Mouse (Mus musculus) hindbrain, embryonic 13.5 days (tissue): ENCODE measurements around the gene Dbt. TPM values are rescaled to one million over a fixed set of nuclear protein-coding genes. Genes with fewer than 3 reads are reported as not detected.

Source experiments
- ATAC-seq: fragments of 200-750 bp; cut with Nextera tagmentation; 2 replicates; pipeline ENCODE4 v1.8.0; 2017; ENCODE audit warnings: moderate TSS enrichment; ENCODE audit not compliant: low FRiP score
- H3K27ac ChIP-seq: fragments of 300-500 bp; sonication (generic); 2 replicates; pipeline ENCODE4 v1.5.1; 2015; ENCODE audit warnings: inconsistent platforms, mild to moderate bottlenecking, moderate library complexity
- H3K27me3 ChIP-seq: fragments of 300-500 bp; sonication (generic); 2 replicates; pipeline ENCODE4 v1.6.1; 2015; ENCODE audit warnings: mild to moderate bottlenecking, inconsistent platforms
- H3K36me3 ChIP-seq: fragments of 300-500 bp; sonication (generic); 2 replicates; pipeline ENCODE4 v1.6.1; 2015; ENCODE audit warnings: mild to moderate bottlenecking, inconsistent platforms
- H3K4me1 ChIP-seq: fragments of 300-500 bp; sonication (generic); replicated peaks from 2 replicates; pipeline ENCODE4 v1.6.1; 2015; ENCODE audit warnings: inconsistent platforms
- H3K4me2 ChIP-seq: fragments of 300-500 bp; sonication (generic); 2 replicates; pipeline ENCODE4 v1.6.1; 2015; ENCODE audit warnings: inconsistent platforms, mild to moderate bottlenecking, moderate library complexity
- H3K4me3 ChIP-seq: fragments of 300-500 bp; sonication (generic); 2 replicates; pipeline ENCODE4 v1.5.1; 2015; ENCODE audit warnings: mild to moderate bottlenecking, inconsistent platforms
- H3K9ac ChIP-seq: fragments of 300-500 bp; sonication (generic); 2 replicates; pipeline ENCODE4 v1.6.1; 2015; ENCODE audit warnings: mild to moderate bottlenecking, inconsistent platforms
- H3K9me3 ChIP-seq: fragments of 300-500 bp; sonication (generic); 2 replicates; pipeline ENCODE4 v1.6.1; 2016; ENCODE audit warnings: inconsistent platforms
- WGBS: fragments of 180-500 bp; shearing (Covaris S2); methylation state at CpG from one replicate; pipeline ENCODE4 v1.1.7; 2015; 5-methylcytosine and 5-hydroxymethylcytosine counted together
- polyA plus RNA-seq: library from polyadenylated mRNA; unstranded; fragments of >200 nt; fragmentation: Nextera tagmentation; extraction: Ambion mirVana; gene quantifications from 2 replicates; pipeline ENCODE4 v1.2.1, GENCODE M21; 2015

Dbt gene
- polyA plus RNA-seq, 1 experiment from 2014 or later: 11.8 TPM

DNA sequence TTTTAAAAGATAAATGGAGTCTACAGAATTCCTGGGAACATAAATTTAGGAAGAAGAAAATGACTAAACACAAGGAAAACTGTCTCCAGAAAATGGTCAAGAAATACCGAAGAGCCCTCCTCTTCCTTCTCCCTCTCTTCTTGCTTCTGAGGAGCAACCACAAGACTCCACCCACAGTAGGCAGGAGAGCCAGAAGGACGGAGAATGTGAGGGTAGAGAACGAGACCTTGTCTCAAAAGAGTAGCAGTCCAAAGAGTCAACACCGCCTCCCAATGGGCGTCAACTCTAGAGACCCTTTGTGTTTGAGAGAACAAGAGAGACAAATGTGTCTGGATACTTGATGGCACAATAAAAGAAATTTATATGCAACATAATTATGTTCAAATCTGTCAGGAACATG, 19.2 kb upstream of the Dbt start:
- H3K36me3 ChIP-seq: peaks cover 92% of the 10 kb centered on the region

DNA sequence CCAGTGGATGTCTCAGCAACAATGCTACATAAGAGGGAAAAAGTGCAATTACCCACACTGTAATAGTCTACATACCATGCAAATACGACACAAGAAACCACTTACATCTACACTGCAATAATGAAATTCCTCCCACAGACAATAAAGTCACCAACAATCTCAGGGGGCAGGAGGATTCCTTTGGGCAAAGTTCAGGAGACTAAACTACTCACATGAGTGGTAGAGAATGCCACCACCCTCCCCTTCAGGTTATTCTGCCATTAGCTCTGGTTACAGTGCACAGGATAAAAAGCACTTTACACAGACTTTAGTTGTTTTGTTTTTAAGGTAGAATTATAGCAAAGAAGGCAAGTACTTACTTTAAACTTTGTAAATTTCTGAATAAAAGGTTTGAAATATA, 17.2 kb upstream of the Dbt start:
- H3K9ac ChIP-seq: no peak overlapping the region
- H3K36me3 ChIP-seq: peaks cover 92% of the 10 kb centered on the region
- no peak overlapping the region for H3K4me3 ChIP-seq
- no peak for ATAC-seq
- H3K27ac ChIP-seq: no peak overlapping the region
- no peak overlapping the region for H3K4me2 ChIP-seq
- no peaks in the 10 kb centered on the region for H3K27me3 ChIP-seq
- H3K4me1 ChIP-seq: no peaks in the 10 kb centered on the region
- no peaks in the 10 kb centered on the region for H3K9me3 ChIP-seq
- 88% methylated on average over 1 of the region's 1 CpGs for WGBS

More for the DNA sequence above, 19.2 kb upstream of the Dbt start:
- Histone ChIP-seq H3K27ac (no peak overlapping the region), H3K9me3 (no peaks in the 10 kb centered on the region), H3K4me2 (no peak overlapping the region), H3K4me3 (no peak overlapping the region), H3K27me3 (no peaks in the 10 kb centered on the region), H3K4me1 (no peaks in the 10 kb centered on the region), H3K9ac (no peak overlapping the region)
- 55% methylated on average over 5 of the region's 5 CpGs for WGBS
- ATAC-seq: no peak

GRCm38 (mm10) chr3:116507772-116508351, 5.0 kb upstream of the Dbt start, which contains the start of gene Rtca:
TSS of gene Rtca (minus strand) at chr3:116508208.
- Histone ChIP-seq H3K4me3 (peak within 1 kb of the TSS; percentile 96), H3K4me1 (peaks cover 21% of the 10 kb centered on the region), H3K27me3 (no peaks in the 10 kb centered on the region), H3K27ac (peak within 1 kb of the TSS; percentile 86), H3K4me2 (peak within 1 kb of the TSS; percentile 84), H3K36me3 (peaks cover 33% of the 10 kb centered on the region), H3K9ac (peak within 1 kb of the TSS; percentile 95), H3K9me3 (no peaks in the 10 kb centered on the region)
- under 1% methylated on average over 37 of the region's 44 CpGs for WGBS
- peak; percentile 92 for ATAC-seq

DNA sequence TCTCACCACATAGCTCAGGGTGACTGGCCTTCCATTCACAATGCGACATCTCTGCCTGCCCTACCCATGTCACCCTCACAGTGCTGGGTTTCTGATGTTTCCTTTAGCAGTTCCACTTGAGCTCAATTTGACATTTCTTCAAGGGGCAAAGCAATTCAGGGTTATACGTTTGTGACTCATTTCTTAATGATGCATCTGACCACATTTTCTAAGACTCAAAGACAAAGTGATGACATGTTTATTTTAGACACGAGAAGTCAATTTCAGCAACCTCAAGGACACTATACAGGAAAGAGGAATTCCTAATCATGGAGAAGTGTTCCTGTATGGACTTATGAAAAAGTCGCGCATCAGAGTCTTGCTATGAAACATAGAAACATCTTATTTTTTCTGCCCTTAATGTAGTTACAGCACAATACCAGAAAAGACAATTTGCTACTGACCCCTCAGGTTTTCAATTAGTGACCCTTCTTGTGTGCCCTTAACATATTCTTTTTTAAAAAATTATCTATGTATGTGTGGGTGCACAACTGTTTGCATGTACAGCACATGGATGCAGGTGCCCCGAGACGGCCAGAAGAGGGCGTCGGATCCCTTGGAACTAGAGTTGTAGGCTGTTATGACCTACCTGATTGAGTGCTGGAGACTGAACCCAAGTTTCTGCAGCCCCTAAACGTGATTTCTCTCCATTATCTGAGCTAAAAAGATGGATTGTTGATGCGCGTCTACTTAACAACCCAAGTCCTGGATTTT, 543 bp upstream of the Dbt start:
- Histone ChIP-seq H3K9me3 (no peaks in the 10 kb centered on the region), H3K36me3 (no peaks in the 10 kb centered on the region), H3K9ac (0 out of 2 replicates have a peak overlapping the region, but pooled peaks have one; percentile 73), H3K27ac (no peak overlapping the region), H3K27me3 (no peaks in the 10 kb centered on the region), H3K4me2 (peak overlapping the region; percentile 67), H3K4me1 (peaks cover 15% of the 10 kb centered on the region), H3K4me3 (peak overlapping the region; percentile 61)
- ATAC-seq: peak; percentile 38
- 45% methylated on average over 12 of the region's 12 CpGs for WGBS

GRCm38 (mm10) chr3:116520141-116520761, 7.4 kb downstream of the Dbt start:
- Histone ChIP-seq H3K27me3 (no peaks in the 10 kb centered on the region), H3K36me3 (peaks cover 13% of the 10 kb centered on the region), H3K9me3 (no peaks in the 10 kb centered on the region), H3K27ac (no peak overlapping the region), H3K4me1 (no peaks in the 10 kb centered on the region), H3K4me2 (no peak overlapping the region), H3K4me3 (no peak overlapping the region), H3K9ac (no peak overlapping the region)
- 83% methylated on average over 12 of the region's 12 CpGs for WGBS
- ATAC-seq: no peak

DNA sequence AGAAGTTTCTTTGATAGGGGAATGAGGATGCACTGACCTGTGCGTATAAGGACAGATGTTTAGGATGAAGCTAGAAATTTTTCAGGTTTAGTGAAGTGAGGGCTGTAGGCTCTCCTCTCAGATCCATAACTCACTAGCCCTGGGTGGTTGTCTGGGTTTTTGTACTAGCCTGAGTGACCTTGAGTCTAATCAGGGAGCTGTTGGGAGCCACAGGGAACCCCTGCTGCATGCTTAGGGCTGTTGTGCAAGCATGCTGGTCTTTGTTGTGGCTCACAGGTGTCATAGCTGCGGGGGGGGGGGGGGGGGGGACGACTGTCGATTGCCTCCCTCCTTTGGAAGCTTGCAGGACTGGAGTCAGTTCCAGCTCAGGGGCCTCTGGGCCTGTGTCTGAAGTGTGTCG, 16.9 kb downstream of the Dbt start:
- H3K27ac ChIP-seq: no peak overlapping the region
- H3K9me3 ChIP-seq: no peaks in the 10 kb centered on the region
- WGBS: 61% methylated on average over 5 of the region's 5 CpGs
- no peak overlapping the region for H3K4me2 ChIP-seq
- H3K4me1 ChIP-seq: no peaks in the 10 kb centered on the region
- H3K36me3 ChIP-seq: peaks cover 26% of the 10 kb centered on the region
- ATAC-seq: no peak
- H3K9ac ChIP-seq: no peak overlapping the region
- no peak overlapping the region for H3K4me3 ChIP-seq
- H3K27me3 ChIP-seq: no peaks in the 10 kb centered on the region

- H3K36me3 ChIP-seq: peaks cover 32% of the 10 kb centered on the region
- H3K4me2 ChIP-seq: no peak overlapping the region
- H3K9ac ChIP-seq: no peak overlapping the region
- no peak overlapping the region for H3K27ac ChIP-seq
- no peaks in the 10 kb centered on the region for H3K4me1 ChIP-seq
- H3K9me3 ChIP-seq: no peaks in the 10 kb centered on the region
- WGBS: 88% methylated on average over 4 of the region's 4 CpGs
- no peak overlapping the region for H3K4me3 ChIP-seq
- H3K27me3 ChIP-seq: no peaks in the 10 kb centered on the region
- no peak for ATAC-seq
These were observed 18.0 kb downstream of the Dbt start for GRCm38 (mm10) chr3:116530826-116531225.

- Histone ChIP-seq H3K4me1 (peaks cover 14% of the 10 kb centered on the region; the same call in 1 of the 2 replicates), H3K27ac (peak overlapping the region; percentile 58), H3K27me3 (no peaks in the 10 kb centered on the region), H3K9ac (peak overlapping the region; percentile 46; the same call in 1 of the 2 replicates), H3K9me3 (no peaks in the 10 kb centered on the region), H3K4me3 (no peak overlapping the region), H3K4me2 (no peak overlapping the region), H3K36me3 (peaks cover 68% of the 10 kb centered on the region)
- 56% methylated on average over 16 of the region's 16 CpGs for WGBS
- ATAC-seq: peak; percentile 54; the same call in 1 of the 2 replicates
These were observed 23.7 kb downstream of the Dbt start for GRCm38 (mm10) chr3:116536428-116537199.

DNA sequence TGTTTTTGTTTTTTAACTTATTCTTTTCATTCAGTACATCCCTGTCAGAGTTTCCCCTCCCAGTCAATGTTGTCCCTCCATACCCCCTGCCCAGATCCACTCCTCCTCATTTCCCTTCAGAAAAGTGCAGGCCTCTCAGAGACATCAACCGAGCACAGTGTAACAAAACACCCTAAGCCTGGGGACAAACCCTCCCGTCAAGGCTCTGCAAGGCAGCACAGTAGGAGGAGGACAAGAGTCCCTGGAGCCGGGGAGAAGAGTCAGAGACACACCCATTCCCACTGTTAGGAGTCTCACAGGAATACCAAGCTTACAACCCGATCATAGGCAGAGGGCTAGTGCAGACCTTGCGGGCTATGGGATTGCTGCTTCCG, 24.3 kb downstream of the Dbt start:
- Histone ChIP-seq H3K27me3 (no peaks in the 10 kb centered on the region), H3K9ac (no peak overlapping the region), H3K4me3 (no peak overlapping the region), H3K27ac (no peak overlapping the region), H3K4me1 (peaks cover 14% of the 10 kb centered on the region; the same call in 1 of the 2 replicates), H3K4me2 (no peak overlapping the region), H3K9me3 (no peaks in the 10 kb centered on the region), H3K36me3 (peaks cover 73% of the 10 kb centered on the region)
- no peak for ATAC-seq
- 39% methylated on average over 6 of the region's 6 CpGs for WGBS

- Histone ChIP-seq H3K9me3 (no peaks in the 10 kb centered on the region), H3K9ac (no peak overlapping the region), H3K4me2 (no peak overlapping the region), H3K4me1 (0 out of 2 replicates have a peak, but pooled peaks cover 5% of the 10 kb centered on the region), H3K36me3 (peaks cover 77% of the 10 kb centered on the region), H3K4me3 (no peak overlapping the region), H3K27ac (no peak overlapping the region), H3K27me3 (no peaks in the 10 kb centered on the region)
- ATAC-seq: no peak
- 88% methylated on average over 2 of the region's 2 CpGs for WGBS
These were observed 29.2 kb downstream of the Dbt start for GRCm38 (mm10) chr3:116542070-116542469.

DNA sequence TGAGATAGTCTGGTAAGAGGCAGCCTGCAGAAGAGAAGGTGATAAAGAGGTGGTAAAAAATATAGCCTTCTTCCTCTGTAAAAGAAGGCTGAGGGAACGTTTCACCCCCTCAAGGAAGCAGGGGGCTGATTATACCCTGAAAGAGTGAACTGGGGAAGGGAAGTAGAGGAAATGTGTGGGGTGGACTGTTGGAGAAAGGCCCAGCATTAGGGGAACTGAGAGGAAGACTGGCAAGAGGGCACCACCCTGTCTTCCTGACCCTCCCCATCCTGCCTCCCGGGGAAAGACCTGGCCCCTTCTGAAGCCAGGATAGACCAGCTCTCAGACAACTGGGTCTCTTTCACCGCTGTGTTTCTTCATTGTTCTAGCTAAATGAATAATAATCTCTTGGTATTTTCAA, 29.7 kb downstream of the Dbt start:
- no peaks in the 10 kb centered on the region for H3K9me3 ChIP-seq
- peaks cover 78% of the 10 kb centered on the region for H3K36me3 ChIP-seq
- H3K4me3 ChIP-seq: no peak overlapping the region
- H3K27me3 ChIP-seq: no peaks in the 10 kb centered on the region
- no peak overlapping the region for H3K4me2 ChIP-seq
- H3K27ac ChIP-seq: no peak overlapping the region
- WGBS: 79% methylated on average over 3 of the region's 3 CpGs
- no peak for ATAC-seq
- H3K4me1 ChIP-seq: 0 out of 2 replicates have a peak, but pooled peaks cover under 1% of the 10 kb centered on the region
- 0 out of 2 replicates have a peak overlapping the region, but pooled peaks have one; percentile 24 for H3K9ac ChIP-seq

GRCm38 (mm10) chr3:116547430-116547829, 34.6 kb downstream of the Dbt start:
- H3K9ac ChIP-seq: no peak overlapping the region
- no peak overlapping the region for H3K27ac ChIP-seq
- no peaks in the 10 kb centered on the region for H3K4me1 ChIP-seq
- 90% methylated on average over 5 of the region's 5 CpGs for WGBS
- no peak overlapping the region for H3K4me2 ChIP-seq
- no peak overlapping the region for H3K4me3 ChIP-seq
- H3K36me3 ChIP-seq: peaks cover 76% of the 10 kb centered on the region
- no peak for ATAC-seq
- H3K9me3 ChIP-seq: no peaks in the 10 kb centered on the region
- H3K27me3 ChIP-seq: no peaks in the 10 kb centered on the region
